Mouse (Mus musculus) megakaryocyte, adult 5-6 weeks (primary cell): ENCODE measurements around the gene Atp6v0b. TPM values are rescaled to one million over a fixed set of nuclear protein-coding genes. Genes with fewer than 3 reads are reported as not detected.

Source experiments
- ATAC-seq: 2 replicates; pipeline ENCODE4 v1.8.0; 2016; ENCODE audit warnings: mild to moderate bottlenecking, inconsistent platforms; ENCODE audit not compliant: poor library complexity, severe bottlenecking
- total RNA-seq, 2 experiments: library from RNA; stranded (forward) in 1 of 2; stranded (reverse) in 1 of 2; fragments of 153-499, 151-499 nt in 1 of 2; fragments of 221-1000, 200-1000 nt in 1 of 2; gene quantifications; 2 replicates each; pipeline versions ENCODE4 v1.2.3 to v1.2.4; 2015 to 2017

Atp6v0b gene
- total RNA-seq, 2 experiments from 2014 or later: 245 to 584 TPM

DNA sequence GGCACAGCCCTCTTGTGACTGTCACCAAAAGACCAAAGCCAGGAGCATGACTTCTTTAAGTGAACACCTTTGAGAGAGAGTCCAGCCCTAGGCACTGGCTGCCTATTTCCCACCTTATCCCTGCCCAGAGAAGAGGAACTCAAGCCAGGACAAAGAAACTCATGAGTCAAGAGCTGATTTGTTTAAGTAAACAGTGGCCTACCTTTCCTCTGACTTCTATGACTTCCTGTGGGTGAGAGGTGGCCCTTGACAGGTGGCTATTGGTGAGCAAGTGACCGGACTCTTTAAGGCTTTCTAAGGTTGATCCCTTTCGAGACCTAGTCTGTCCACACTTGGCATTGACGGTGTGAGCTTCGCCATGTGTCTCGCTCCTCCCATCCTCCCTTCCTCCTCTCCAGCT is 46.3 kb downstream of the Atp6v0b start:
- ATAC-seq: no peak

DNA sequence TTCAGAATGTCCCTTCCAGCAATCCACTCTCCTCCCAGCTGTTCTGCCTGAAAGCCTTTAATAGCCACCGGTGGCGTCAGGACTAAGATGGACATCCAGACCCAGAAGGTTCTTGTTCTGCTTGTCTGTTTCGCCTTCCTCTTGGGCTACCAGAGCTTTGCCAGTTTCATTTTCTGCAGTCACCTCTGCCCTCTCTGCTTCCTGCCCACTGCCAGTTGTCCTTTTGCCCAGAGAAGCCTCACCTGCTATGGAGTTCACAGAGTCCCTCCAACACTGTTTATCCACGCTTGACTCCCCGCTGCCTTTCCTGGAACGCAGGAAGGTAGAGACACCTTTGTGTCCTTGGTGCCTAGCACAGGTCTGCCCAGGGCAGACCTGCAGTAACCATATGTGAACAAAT is 47.8 kb downstream of the Atp6v0b start:
- ATAC-seq: no peak

DNA sequence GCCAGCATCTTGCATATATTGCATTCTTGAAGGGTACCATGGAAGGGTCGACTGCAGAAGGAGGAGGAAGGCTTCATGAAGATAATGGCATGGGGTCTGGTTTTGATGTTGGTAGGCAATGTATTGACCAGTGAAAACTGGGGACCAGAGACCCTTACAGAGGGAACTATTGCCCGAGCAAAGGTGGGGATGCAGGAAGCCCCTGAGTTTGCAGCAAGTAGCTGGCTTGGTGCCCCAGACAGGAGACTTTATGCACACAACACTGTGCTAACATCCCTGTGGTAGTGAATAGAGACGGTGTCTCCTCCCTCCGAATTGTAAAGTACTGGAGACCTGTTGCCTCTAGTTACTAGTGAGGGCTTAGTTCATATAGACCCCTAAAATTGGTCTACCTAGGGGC is 49.9 kb downstream of the Atp6v0b start:
- no peak for ATAC-seq

DNA sequence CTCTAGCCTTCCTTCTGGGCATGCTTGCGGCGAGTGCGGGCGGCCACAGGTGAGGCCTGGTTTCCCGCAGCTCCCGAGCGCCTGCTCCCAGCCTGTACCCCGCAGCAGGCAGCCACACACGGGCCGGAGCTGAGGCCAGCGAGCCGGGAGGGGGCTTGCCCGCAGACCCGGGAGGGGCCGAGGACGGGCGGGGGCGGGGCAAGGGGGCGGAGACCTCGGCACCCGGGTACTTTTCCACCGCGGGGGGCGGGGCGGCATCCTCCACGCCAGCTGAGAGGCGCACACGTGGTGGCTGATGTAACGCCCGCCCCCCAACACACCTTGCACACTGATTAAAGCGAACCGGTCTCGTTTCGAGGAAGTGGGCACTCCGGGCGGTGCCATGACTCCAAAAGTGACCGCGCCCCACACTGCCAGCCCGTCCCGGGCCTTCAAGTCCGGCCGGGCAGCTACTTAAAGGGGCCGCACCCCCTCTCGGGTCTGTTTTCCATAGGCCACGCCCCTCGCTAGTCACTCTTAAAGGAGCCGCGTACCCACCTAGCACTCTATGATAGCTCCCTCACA is 50.8 kb downstream of the Atp6v0b start:
- peak; percentile 78 for ATAC-seq

DNA sequence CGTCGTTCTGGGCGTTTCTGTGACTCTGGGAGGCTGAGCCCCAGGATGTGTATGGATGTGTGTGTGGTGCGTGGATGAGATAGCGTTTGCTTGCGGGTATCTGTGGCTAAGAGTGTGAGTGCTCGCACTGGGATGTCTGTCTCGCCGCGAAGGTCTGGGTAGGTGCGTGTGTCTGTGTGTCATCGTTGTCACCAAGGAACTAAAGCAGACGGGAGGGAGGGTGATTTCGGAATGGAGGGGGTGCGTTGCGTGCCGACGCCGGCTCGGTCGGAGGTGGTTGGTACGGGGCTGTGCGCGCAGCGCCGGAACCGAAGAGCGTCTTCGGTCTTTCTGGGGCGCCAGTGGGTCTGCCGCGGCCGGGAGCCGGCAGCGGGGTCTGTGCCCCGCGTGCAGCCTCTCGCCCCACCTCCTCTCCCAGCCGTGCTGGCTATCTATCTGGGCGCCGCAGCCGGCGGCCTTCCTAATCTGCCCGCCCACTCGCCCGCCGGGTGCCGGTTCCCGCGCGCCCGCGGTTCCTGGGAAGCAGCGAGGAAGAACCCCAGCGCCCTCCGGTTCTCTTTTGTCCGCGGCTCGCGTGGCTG is 51.5 kb downstream of the Atp6v0b start:
- peak; percentile 19; the same call in 1 of the 2 replicates for ATAC-seq

DNA sequence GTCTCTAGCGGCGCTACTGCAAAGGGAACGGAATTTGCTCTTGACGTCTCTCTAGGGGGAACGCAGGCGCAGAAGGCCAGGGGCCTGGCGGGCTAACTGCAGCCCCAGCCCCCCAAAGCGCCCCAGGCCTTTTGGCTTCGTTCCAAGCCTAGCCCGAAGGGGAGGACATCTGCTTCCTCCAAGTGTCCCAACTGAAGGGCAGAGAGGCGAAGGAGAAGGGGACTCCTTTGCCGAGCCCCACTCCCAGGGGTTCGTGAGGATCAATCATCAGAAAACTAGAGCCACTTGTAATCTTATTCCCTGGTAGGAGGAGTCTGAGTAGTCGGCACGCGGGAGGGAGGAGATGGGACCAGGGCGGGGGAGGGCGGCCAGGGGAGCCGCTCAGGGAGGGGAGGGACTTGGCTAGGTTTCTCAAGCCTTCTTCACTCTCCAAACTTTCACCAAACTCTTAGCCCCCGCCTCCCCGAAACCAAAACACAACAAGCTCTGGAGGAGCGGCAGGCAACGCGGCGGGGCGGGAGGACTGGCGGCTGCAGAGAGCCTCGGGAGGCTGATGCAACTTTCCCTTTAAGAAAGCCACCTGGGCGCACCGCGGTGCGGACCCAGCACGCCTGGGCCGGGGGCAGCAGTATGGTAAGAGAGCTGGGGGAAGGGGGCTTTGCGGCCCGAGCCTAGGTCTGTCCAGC is 52.1 kb downstream of the Atp6v0b start:
- peak; percentile 19; the same call in 1 of the 2 replicates for ATAC-seq

DNA sequence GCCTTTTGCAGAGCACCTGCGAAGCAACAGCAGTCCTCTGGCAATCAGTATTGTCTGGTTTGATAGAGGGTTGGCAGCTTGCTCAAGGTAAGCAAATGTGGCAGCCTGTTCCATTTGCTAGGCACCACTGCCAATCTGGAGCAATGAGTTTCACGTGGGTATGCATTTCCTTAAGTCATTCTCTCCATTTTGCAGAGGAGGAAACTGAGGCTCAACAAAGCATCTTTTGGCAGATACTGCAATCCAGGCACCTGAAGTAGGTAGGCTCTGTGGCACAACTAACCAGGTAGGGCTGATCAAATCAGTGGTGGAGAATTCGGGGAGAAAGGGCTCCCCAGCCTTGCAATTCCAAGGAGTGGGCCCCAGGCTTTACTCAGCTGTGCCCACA is 52.7 kb downstream of the Atp6v0b start, which contains the start of gene Slc6a9:
TSS of gene Slc6a9 (plus strand) at position 50 of the 388 bp plus-strand sequence.
- no peak for ATAC-seq

Other genes with a start within 250 kb of the Atp6v0b start
- 9.6 and 11.3 TPM in 2 replicates for gene Dmap1, start 205.1 kb downstream of the Atp6v0b start, total RNA-seq (2015)
- 14.7 and 18.1 TPM in 2 replicates for gene Dmap1, start 205.1 kb downstream of the Atp6v0b start, total RNA-seq (2017)
- gene Gm12845, start 162.9 kb downstream of the Atp6v0b start, total RNA-seq (2015): not detected in 2 replicates
- gene Gm12845, start 162.9 kb downstream of the Atp6v0b start, total RNA-seq (2017): not detected in 2 replicates
- gene Klf17, start 121.7 kb downstream of the Atp6v0b start, total RNA-seq (2015): not detected in 2 replicates
- not detected in 2 replicates for gene Klf17, start 121.7 kb downstream of the Atp6v0b start, total RNA-seq (2017)
- gene Slc6a9, start 52.8 kb downstream of the Atp6v0b start, total RNA-seq (2015): 0.76 and 2.6 TPM in 2 replicates
- 1.9 and 6.1 TPM in 2 replicates for gene Slc6a9, start 52.8 kb downstream of the Atp6v0b start, total RNA-seq (2017)
- not detected in 2 replicates for gene Ccdc24, start 14.8 kb downstream of the Atp6v0b start, total RNA-seq (2015)
- not detected in 2 replicates for gene Ccdc24, start 14.8 kb downstream of the Atp6v0b start, total RNA-seq (2017)
- gene B4galt2, start 3.8 kb downstream of the Atp6v0b start, total RNA-seq (2015): not detected in 2 replicates
- gene B4galt2, start 3.8 kb downstream of the Atp6v0b start, total RNA-seq (2017): 0.61 TPM in 1 of 2 replicates, not detected in the other
- 5.2 and 6.5 TPM in 2 replicates for gene Dph2, start 4.7 kb upstream of the Atp6v0b start, total RNA-seq (2015)
- gene Dph2, start 4.7 kb upstream of the Atp6v0b start, total RNA-seq (2017): 4.1 and 4.3 TPM in 2 replicates
- 15.5 and 17.0 TPM in 2 replicates for gene Ipo13, start 27.7 kb upstream of the Atp6v0b start, total RNA-seq (2015)
- gene Ipo13, start 27.7 kb upstream of the Atp6v0b start, total RNA-seq (2017): 8.7 and 11.2 TPM in 2 replicates
- not detected in 2 replicates for gene Artn, start 42.4 kb upstream of the Atp6v0b start, total RNA-seq (2015)
- not detected in 2 replicates for gene Artn, start 42.4 kb upstream of the Atp6v0b start, total RNA-seq (2017)
- 5.3 and 7.3 TPM in 2 replicates for gene St3gal3, start 247.6 kb upstream of the Atp6v0b start, total RNA-seq (2015)
- 6.6 and 7.2 TPM in 2 replicates for gene St3gal3, start 247.6 kb upstream of the Atp6v0b start, total RNA-seq (2017)